In the genomic region with DNA sequence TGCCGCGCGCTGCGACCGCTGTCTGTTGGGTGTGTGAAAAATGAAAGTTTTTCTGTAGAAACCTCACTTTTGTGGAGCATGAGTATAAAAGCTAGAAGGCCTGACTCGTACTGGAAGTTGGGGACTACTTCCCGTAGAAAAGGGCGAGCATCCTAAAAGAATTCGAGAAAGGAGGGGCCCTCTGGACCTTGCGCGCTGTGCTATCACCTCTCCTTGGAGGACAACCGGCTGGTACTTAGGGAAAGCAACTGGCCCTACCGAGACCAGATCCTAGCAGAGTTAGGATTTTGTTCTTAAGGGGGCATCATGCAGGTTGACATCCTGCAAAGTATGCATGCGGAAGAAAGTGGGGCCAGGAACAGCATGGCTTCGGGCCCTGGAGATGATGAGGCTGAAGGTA, we compare ENCODE assay signal across 7 mouse cellular contexts. TPM values are rescaled to one million over a fixed set of nuclear protein-coding genes. Genes with fewer than 3 reads are reported as not detected.
DNase-seq lines count a peak whose midpoint lies in the region; ATAC-seq lines count a peak whose summit lies in the region.

No protein-coding gene starts in this region.

- no peak for ATAC-seq in lung, embryonic 15.5 days (ENCODE audit: borderline replicate concordance, extremely low read depth, low FRiP score, low TSS enrichment)
- peak; percentile 35 for ATAC-seq in erythroblast, adult 5-6 weeks (replicated peaks; ENCODE audit: low FRiP score, poor library complexity, severe bottlenecking)
- no peak for ATAC-seq in hindbrain, embryonic 16.5 days

- 5% methylated on average over 15 of the region's 15 CpGs for WGBS in lung, embryonic 15.5 days
- WGBS in hindbrain, embryonic 16.5 days, result 4% methylated on average over 15 of the region's 15 CpGs
- WGBS in midbrain, embryonic 10.5 days, result 5% methylated on average over 15 of the region's 15 CpGs

- H3K9me3 ChIP-seq in lung, embryonic 15.5 days, result no peaks in the 10 kb centered on the region
- H3K9me3 ChIP-seq in hindbrain, embryonic 16.5 days (ENCODE audit: control insufficient read depth, low read length), result no peaks in the 10 kb centered on the region
- no peaks in the 10 kb centered on the region for H3K9me3 ChIP-seq in midbrain, embryonic 10.5 days (replicated peaks)

- no peaks in the 10 kb centered on the region for H3K36me3 ChIP-seq in lung, embryonic 15.5 days
- no peaks in the 10 kb centered on the region for H3K36me3 ChIP-seq in hindbrain, embryonic 16.5 days (ENCODE audit: control insufficient read depth, insufficient read depth, low read length)
- peaks cover 6% of the 10 kb centered on the region; the same call in 1 of the 2 replicates for H3K36me3 ChIP-seq in midbrain, embryonic 10.5 days

- DNase-seq in lung, postnatal 36 days, result no peak
- DNase-seq in midbrain, embryonic 10.5 days (ENCODE audit: low spot score), result no peak
- no peak for DNase-seq in layer of hippocampus, adult 11-12 months (ENCODE audit: low spot score)
- DNase-seq in layer of hippocampus, adult 9-11 months, result no peak

- H3K4me3 ChIP-seq in lung, embryonic 15.5 days, result peak overlapping the region; percentile 99
- H3K4me3 ChIP-seq in hindbrain, embryonic 16.5 days (ENCODE audit: low read length), result peak overlapping the region; percentile 62
- peak overlapping the region; percentile 100 for H3K4me3 ChIP-seq in midbrain, embryonic 10.5 days

- H3K9ac ChIP-seq in lung, embryonic 15.5 days, result peak overlapping the region; percentile 46
- H3K9ac ChIP-seq in hindbrain, embryonic 16.5 days (ENCODE audit: low read depth, low read length), result peak overlapping the region; percentile 79

- H3K27me3 ChIP-seq in lung, embryonic 15.5 days, result no peaks in the 10 kb centered on the region
- H3K27me3 ChIP-seq in hindbrain, embryonic 16.5 days (replicated peaks; ENCODE audit: control insufficient read depth, insufficient read depth, low read length), result no peaks in the 10 kb centered on the region
- no peaks in the 10 kb centered on the region for H3K27me3 ChIP-seq in midbrain, embryonic 10.5 days (ENCODE audit: low read depth, poor library complexity, severe bottlenecking)

- peak overlapping the region; percentile 70 for H3K4me2 ChIP-seq in lung, embryonic 15.5 days
- H3K4me2 ChIP-seq in hindbrain, embryonic 16.5 days (ENCODE audit: low read length), result peak overlapping the region; percentile 62

- H3K27ac ChIP-seq in lung, embryonic 15.5 days, result peak overlapping the region; percentile 62
- H3K27ac ChIP-seq in hindbrain, embryonic 16.5 days (ENCODE audit: low read depth, low read length), result peak overlapping the region; percentile 68
- peak overlapping the region; percentile 99 for H3K27ac ChIP-seq in midbrain, embryonic 10.5 days (replicated peaks)

- peaks cover 41% of the 10 kb centered on the region for H3K4me1 ChIP-seq in lung, embryonic 15.5 days
- peaks cover 25% of the 10 kb centered on the region for H3K4me1 ChIP-seq in hindbrain, embryonic 16.5 days (ENCODE audit: control insufficient read depth, insufficient read depth, low read depth, low read length)
- H3K4me1 ChIP-seq in midbrain, embryonic 10.5 days, result peaks cover 47% of the 10 kb centered on the region

RNA-seq across cellular contexts. Expression of gene Scaf4, which starts 0.6 kb away (rescaled TPM):
- 23.8 and 25.7 TPM in 2 replicates for polyA plus RNA-seq in lung, embryonic 15.5 days (2015; fragmentation: Nextera tagmentation; extraction: Ambion mirVana)
- total RNA-seq in erythroblast, adult 5-6 weeks (2015; ENCODE audit: low replicate concordance), result 19.6 and 23.8 TPM in 2 replicates
- total RNA-seq in erythroblast, adult 5-6 weeks (2017; ENCODE audit: low replicate concordance), result 10.2 and 15.1 TPM in 2 replicates
- polyA plus RNA-seq in hindbrain, embryonic 16.5 days (2015; fragmentation: Nextera tagmentation; extraction: Ambion mirVana), result 17.1 and 23.2 TPM in 2 replicates
- polyA plus RNA-seq in midbrain, embryonic 10.5 days (2016; fragmentation: Nextera tagmentation; extraction: Ambion mirVana), result 34.6 and 35.7 TPM in 2 replicates
